Mouse (Mus musculus): Measurements from ENCODE around the gene Prr5l. TPM values are rescaled to one million over a fixed set of nuclear protein-coding genes. Genes with fewer than 3 reads are reported as not detected.

Prr5l gene
- total and polyA plus RNA-seq, 3 experiments = 0.89 to 3.4 (median 1.4) TPM

- intact Hi-C loops (cut with DNase I) = no loop called here
- Histone ChIP-seq H3K9ac (ENCODE audit: low read depth, low read length) (no peak overlapping the region), H3K27ac (no peak overlapping the region), H3K27me3 (ENCODE audit: control insufficient read depth, insufficient read depth, low read length) (no peaks in the 10 kb centered on the region), H3K4me3 (no peak overlapping the region), H3K4me1 (ENCODE audit: control insufficient read depth, insufficient read depth, low read length) (peaks cover 14% of the 10 kb centered on the region), H3K36me3 (ENCODE audit: control insufficient read depth, insufficient read depth, low read length) (no peaks in the 10 kb centered on the region; the same call in 1 of the 2 replicates), H3K79me2 (replicated peaks; ENCODE audit: control insufficient read depth, insufficient read depth, low read length) (no peaks in the 10 kb centered on the region)
- TF ChIP-seq POLR2A (IDR thresholded peaks at IDR 0.05; ENCODE audit: insufficient read depth, low read depth, low read length) (no peak), CTCF (IDR thresholded peaks at IDR 0.05) (no peak), EP300 (IDR thresholded peaks at IDR 0.05; ENCODE audit: insufficient read depth, low read depth, low read length) (no peak)
- DNase-seq = no peak
- 64% methylated on average over 4 of the region's 4 CpGs for WGBS
These were observed 59.0 kb downstream of the Prr5l start for GRCm38 (mm10) chr2:101823821-101824220.

- Histone ChIP-seq H3K27ac (peak overlapping the region; percentile 16; the same call in 1 of the 2 replicates), H3K36me3 (ENCODE audit: control insufficient read depth, insufficient read depth, low read length) (no peaks in the 10 kb centered on the region; the same call in 1 of the 2 replicates), H3K9ac (ENCODE audit: low read depth, low read length) (no peak overlapping the region), H3K4me3 (no peak overlapping the region), H3K27me3 (ENCODE audit: control insufficient read depth, insufficient read depth, low read length) (no peaks in the 10 kb centered on the region), H3K79me2 (replicated peaks; ENCODE audit: control insufficient read depth, insufficient read depth, low read length) (no peaks in the 10 kb centered on the region), H3K4me1 (ENCODE audit: control insufficient read depth, insufficient read depth, low read length) (peaks cover 12% of the 10 kb centered on the region)
- peak; percentile 26 to 39 for DNase-seq
- WGBS = 48% methylated on average over 13 of the region's 13 CpGs
- intact Hi-C loops (cut with DNase I) = no loop called here
- no peak for TF ChIP-seq POLR2A (IDR thresholded peaks at IDR 0.05; ENCODE audit: insufficient read depth, low read depth, low read length)
- TF ChIP-seq CTCF (IDR thresholded peaks at IDR 0.05) = peak; percentile 27
- TF ChIP-seq EP300 (IDR thresholded peaks at IDR 0.05; ENCODE audit: insufficient read depth, low read depth, low read length) = 0 out of 2 replicates have a peak, but pooled peaks have one; percentile 48
These were observed 60.0 kb downstream of the Prr5l start for GRCm38 (mm10) chr2:101822785-101823184.

DNA sequence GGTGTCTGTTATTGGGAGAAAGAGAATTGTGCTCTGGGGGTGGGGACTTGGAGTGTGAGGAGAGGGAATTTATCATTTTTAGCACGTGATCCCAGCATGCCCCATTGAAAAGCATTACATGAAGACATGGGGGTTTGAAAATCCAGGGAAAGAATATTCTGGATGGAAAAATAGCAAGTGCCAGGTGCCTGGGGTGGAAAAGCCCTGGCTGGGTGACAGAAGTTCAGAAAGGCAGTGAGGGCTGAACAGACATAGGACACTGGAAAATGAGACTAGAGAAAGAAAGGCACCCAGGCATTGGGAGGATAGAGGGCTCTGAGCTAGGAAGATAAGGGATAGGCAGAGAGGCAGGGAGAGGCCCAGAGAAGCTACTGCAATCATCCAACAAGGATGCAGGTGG is 62.0 kb downstream of the Prr5l start:
- no peaks in the 10 kb centered on the region for H3K79me2 ChIP-seq (replicated peaks; ENCODE audit: control insufficient read depth, insufficient read depth, low read length)
- no peaks in the 10 kb centered on the region for H3K27me3 ChIP-seq (ENCODE audit: control insufficient read depth, insufficient read depth, low read length)
- no peaks in the 10 kb centered on the region for H3K36me3 ChIP-seq (ENCODE audit: control insufficient read depth, insufficient read depth, low read length)
- H3K9ac ChIP-seq (ENCODE audit: low read depth, low read length) = no peak overlapping the region
- TF ChIP-seq POLR2A (IDR thresholded peaks at IDR 0.05; ENCODE audit: insufficient read depth, low read depth, low read length) (no peak), EP300 (IDR thresholded peaks at IDR 0.05; ENCODE audit: insufficient read depth, low read depth, low read length) (no peak), CTCF (IDR thresholded peaks at IDR 0.05) (no peak)
- 90% methylated on average over 1 of the region's 1 CpGs for WGBS
- intact Hi-C loops (cut with DNase I) = no loop called here
- no peak overlapping the region for H3K27ac ChIP-seq
- peaks cover 6% of the 10 kb centered on the region; the same call in 1 of the 2 replicates for H3K4me1 ChIP-seq (ENCODE audit: control insufficient read depth, insufficient read depth, low read length)
- H3K4me3 ChIP-seq = no peak overlapping the region
- no peak for DNase-seq

- Histone ChIP-seq H3K79me2 (replicated peaks; ENCODE audit: control insufficient read depth, insufficient read depth, low read length) (no peaks in the 10 kb centered on the region), H3K27me3 (ENCODE audit: control insufficient read depth, insufficient read depth, low read length) (no peaks in the 10 kb centered on the region), H3K9ac (ENCODE audit: low read depth, low read length) (no peak overlapping the region), H3K27ac (no peak overlapping the region), H3K4me3 (no peak overlapping the region), H3K36me3 (ENCODE audit: control insufficient read depth, insufficient read depth, low read length) (no peaks in the 10 kb centered on the region), H3K4me1 (ENCODE audit: control insufficient read depth, insufficient read depth, low read length) (peaks cover 7% of the 10 kb centered on the region)
- 55% methylated on average over 7 of the region's 7 CpGs for WGBS
- intact Hi-C loops (cut with DNase I) = no loop called here
- no peak for DNase-seq
- no peak for TF ChIP-seq EP300 (IDR thresholded peaks at IDR 0.05; ENCODE audit: insufficient read depth, low read depth, low read length)
- TF ChIP-seq POLR2A (IDR thresholded peaks at IDR 0.05; ENCODE audit: insufficient read depth, low read depth, low read length) = no peak
- no peak for TF ChIP-seq CTCF (IDR thresholded peaks at IDR 0.05)
These were observed 63.7 kb downstream of the Prr5l start for GRCm38 (mm10) chr2:101818986-101819764.

- intact Hi-C loops (cut with DNase I) = no loop called here
- no peak overlapping the region for H3K9ac ChIP-seq (ENCODE audit: low read depth, low read length)
- no peak for TF ChIP-seq EP300 (IDR thresholded peaks at IDR 0.05; ENCODE audit: insufficient read depth, low read depth, low read length)
- no peak for TF ChIP-seq POLR2A (IDR thresholded peaks at IDR 0.05; ENCODE audit: insufficient read depth, low read depth, low read length)
- no peak for TF ChIP-seq CTCF (IDR thresholded peaks at IDR 0.05)
- H3K36me3 ChIP-seq (ENCODE audit: control insufficient read depth, insufficient read depth, low read length) = no peaks in the 10 kb centered on the region
- H3K4me1 ChIP-seq (ENCODE audit: control insufficient read depth, insufficient read depth, low read length) = peaks cover 4% of the 10 kb centered on the region
- WGBS = 89% methylated on average over 3 of the region's 3 CpGs
- DNase-seq = no peak
- no peaks in the 10 kb centered on the region for H3K27me3 ChIP-seq (ENCODE audit: control insufficient read depth, insufficient read depth, low read length)
- no peaks in the 10 kb centered on the region for H3K79me2 ChIP-seq (replicated peaks; ENCODE audit: control insufficient read depth, insufficient read depth, low read length)
- H3K4me3 ChIP-seq = no peak overlapping the region
- no peak overlapping the region for H3K27ac ChIP-seq
These were observed 66.0 kb downstream of the Prr5l start for GRCm38 (mm10) chr2:101816646-101817308.

Data from heart, adult 2 months (tissue).